Mouse (Mus musculus) CH12.LX (cell line): ENCODE results near the gene Mb. TPM values are rescaled to one million over a fixed set of nuclear protein-coding genes. Genes with fewer than 3 reads are reported as not detected.
A peak's percentile ranks its signal among the peaks of the same experiment; 100 is the strongest.

Source experiments
- DNase-seq: peaks from one replicate; pipeline ENCODE4 v3.0.0-alpha.2; 2013; ENCODE audit errors: extremely low read depth
- H3K27ac ChIP-seq: 2 replicates; pipeline ENCODE4 v1.5.1; 2012; ENCODE audit warnings: low read depth, mild to moderate bottlenecking, control low read depth, moderate library complexity; ENCODE audit not compliant: insufficient read depth
- H3K27me3 ChIP-seq: replicated peaks from 2 replicates; pipeline ENCODE3; 2012; ENCODE audit warnings: inconsistent platforms
- H3K36me3 ChIP-seq, 2 experiments: replicated peaks in 1 of 2; 2 replicates each; pipeline versions ENCODE3 to v1.6.1; 2012; ENCODE audit warnings: inconsistent platforms in 1 of 2, low read length in 1 of 2, mild to moderate bottlenecking in 1 of 2, mixed read lengths in 1 of 2, moderate library complexity in 1 of 2; ENCODE audit not compliant: control insufficient read depth in 1 of 2, insufficient read depth in 1 of 2
- H3K4me1 ChIP-seq, 2 experiments: 2 replicates each; pipeline ENCODE4 v1.6.1; 2012; ENCODE audit warnings: inconsistent platforms in 1 of 2, moderate library complexity in 1 of 2; ENCODE audit not compliant: insufficient read depth in 2 of 2, control insufficient read depth in 1 of 2
- H3K4me2 ChIP-seq: 2 replicates; pipeline ENCODE4 v1.6.1; 2012; ENCODE audit warnings: low read depth, mild to moderate bottlenecking, control low read depth; ENCODE audit not compliant: poor library complexity, insufficient read depth, severe bottlenecking
- H3K4me3 ChIP-seq, 3 experiments: fragments of 150-350 bp in 1 of 3; sonication (generic) in 1 of 3; replicated peaks in 1 of 3; 2 replicates each; pipeline versions ENCODE3 to v1.5.1; 2011 to 2012; ENCODE audit warnings: low read depth in 2 of 3, low read length in 2 of 3, mild to moderate bottlenecking in 2 of 3, moderate library complexity in 2 of 3, control low read depth in 1 of 3, improper control_type of control experiment in 1 of 3, inconsistent platforms in 1 of 3, mixed read lengths in 1 of 3; ENCODE audit not compliant: poor library complexity in 1 of 3
- H3K79me2 ChIP-seq: replicated peaks from 2 replicates; pipeline ENCODE4 v1.6.1; 2012; ENCODE audit warnings: mild to moderate bottlenecking, moderate library complexity; ENCODE audit not compliant: control insufficient read depth, poor library complexity, insufficient read depth, severe bottlenecking; ENCODE audit errors: extremely low read depth
- H3K9ac ChIP-seq: 2 replicates; pipeline ENCODE4 v1.6.1; 2012; ENCODE audit warnings: low read depth, mild to moderate bottlenecking, control low read depth, moderate library complexity; ENCODE audit not compliant: insufficient read depth
- H3K9me3 ChIP-seq: replicated peaks from 2 replicates; pipeline ENCODE3; 2012; ENCODE audit warnings: low read length, inconsistent platforms, mixed read lengths
- CHD2 ChIP-seq: IDR thresholded peaks from 2 replicates; pipeline ENCODE4 v1.6.1; 2011; ENCODE audit warnings: low read length, improper control_type of control experiment
- CTCF ChIP-seq, 2 experiments: IDR thresholded peaks in 1 of 2; conservative IDR thresholded peaks in 1 of 2; 2 replicates each; pipeline ENCODE4 v1.5.1; 2011 to 2012; ENCODE audit warnings: low read depth in 2 of 2, low read length in 2 of 2, improper control_type of control experiment in 1 of 2, inconsistent platforms in 1 of 2, mild to moderate bottlenecking in 1 of 2, moderate library complexity in 1 of 2
- E2F4 ChIP-seq: IDR thresholded peaks from 2 replicates; pipeline ENCODE4 v1.6.1; 2011; ENCODE audit warnings: low read depth, low read length, improper control_type of control experiment; ENCODE audit not compliant: insufficient replicate concordance
- EP300 ChIP-seq: IDR thresholded peaks from 2 replicates; pipeline ENCODE4 v1.6.1; 2011; ENCODE audit warnings: low read length, improper control_type of control experiment
- GABPA ChIP-seq: IDR thresholded peaks from 2 replicates; pipeline ENCODE4 v1.6.1; 2012; ENCODE audit warnings: low read depth, low read length, improper control_type of control experiment, inconsistent platforms; ENCODE audit not compliant: insufficient replicate concordance
- IRF4 ChIP-seq: IDR thresholded peaks from 2 replicates; pipeline ENCODE4 v1.6.1; 2014; ENCODE audit warnings: low read depth, mild to moderate bottlenecking, inconsistent platforms, low read length, improper control_type of control experiment
- JUND ChIP-seq: conservative IDR thresholded peaks from 2 replicates; pipeline ENCODE4 v1.6.1; 2011; ENCODE audit warnings: low read depth, low read length, improper control_type of control experiment
- MAFK ChIP-seq: IDR thresholded peaks from 2 replicates; pipeline ENCODE4 v1.6.1; 2011; ENCODE audit warnings: low read length, improper control_type of control experiment; ENCODE audit not compliant: insufficient replicate concordance
- MAX ChIP-seq: IDR thresholded peaks from 2 replicates; pipeline ENCODE4 v1.6.1; 2011; ENCODE audit warnings: low read length, improper control_type of control experiment
- MAZ ChIP-seq: IDR thresholded peaks from 2 replicates; pipeline ENCODE4 v1.6.1; 2012; ENCODE audit warnings: low read depth, mild to moderate bottlenecking, inconsistent platforms, low read length, improper control_type of control experiment, moderate library complexity
- MXI1 ChIP-seq: IDR thresholded peaks from 2 replicates; pipeline ENCODE4 v1.6.1; 2011; ENCODE audit warnings: mild to moderate bottlenecking, low read depth, low read length, improper control_type of control experiment
- MYC ChIP-seq: IDR thresholded peaks from 2 replicates; pipeline ENCODE4 v1.6.1; 2011; ENCODE audit warnings: low read depth, mild to moderate bottlenecking, improper control_type of control experiment, low read length
- POLR2A ChIP-seq: IDR thresholded peaks from 2 replicates; pipeline ENCODE4 v1.6.1; 2011; ENCODE audit warnings: low read depth, mild to moderate bottlenecking, improper control_type of control experiment, low read length
- RAD21 ChIP-seq: IDR thresholded peaks from 2 replicates; pipeline ENCODE4 v1.6.1; 2011; ENCODE audit warnings: low read depth, mild to moderate bottlenecking, low read length, improper control_type of control experiment, moderate library complexity
- SMC3 ChIP-seq: IDR thresholded peaks from 2 replicates; pipeline ENCODE4 v1.6.1; 2011; ENCODE audit warnings: low read depth, low read length, improper control_type of control experiment
- TBP ChIP-seq: conservative IDR thresholded peaks from 2 replicates; pipeline ENCODE4 v1.6.1; 2011; ENCODE audit warnings: low read depth, low read length, improper control_type of control experiment
- TCF12 ChIP-seq: IDR thresholded peaks from 2 replicates; pipeline ENCODE4 v1.6.1; 2014; ENCODE audit warnings: low read depth, mild to moderate bottlenecking, inconsistent platforms, low read length, improper control_type of control experiment
- UBTF ChIP-seq: IDR thresholded peaks from 2 replicates; pipeline ENCODE4 v1.6.1; 2012; ENCODE audit warnings: low read depth, mild to moderate bottlenecking, inconsistent platforms, low read length, improper control_type of control experiment, moderate library complexity
- USF1 ChIP-seq: IDR thresholded peaks from 2 replicates; pipeline ENCODE4 v1.6.1; 2014; ENCODE audit warnings: low read depth, mild to moderate bottlenecking, inconsistent platforms, low read length, improper control_type of control experiment
- USF2 ChIP-seq: conservative IDR thresholded peaks from 2 replicates; pipeline ENCODE4 v1.6.1; 2011; ENCODE audit warnings: low read depth, low read length, improper control_type of control experiment
- ZC3H11A ChIP-seq: IDR thresholded peaks from 2 replicates; pipeline ENCODE4 v1.6.1; 2012; ENCODE audit warnings: low read depth, mild to moderate bottlenecking, inconsistent platforms, low read length, improper control_type of control experiment
- ZKSCAN1 ChIP-seq: IDR thresholded peaks from 2 replicates; pipeline ENCODE4 v1.6.1; 2012; ENCODE audit warnings: low read depth, inconsistent platforms, low read length, improper control_type of control experiment, borderline replicate concordance
- ZMIZ1 ChIP-seq: IDR thresholded peaks from 2 replicates; pipeline ENCODE4 v1.6.1; 2012; ENCODE audit warnings: low read depth, mild to moderate bottlenecking, inconsistent platforms, low read length, improper control_type of control experiment
- dilution Hi-C: fragments of 300-500 bp; cut with MboI; formaldehyde crosslinking; loops from 2 replicates; pipeline ENCODE4 v1.14.3; 2020; ENCODE audit warnings: low sequenced_read_pairs; ENCODE audit not compliant: extremely low pct_unique_long_range_greater_than_20kb, extremely low pct_ligation_motif_present
- in situ Hi-C: fragments of 300-500 bp; cut with MboI; formaldehyde crosslinking; loops from 3 replicates; pipeline ENCODE4 v1.14.3; 2019; ENCODE audit warnings: low sequenced_read_pairs, low pct_ligation_motif_present, low pct_unique_long_range_greater_than_20kb, mixed read lengths
- polyA plus RNA-seq: library from polyadenylated mRNA; unstranded; fragments of >175 nt; gene quantifications from 2 replicates; pipeline ENCODE4 v1.2.1, GENCODE M21; 2012; ENCODE audit warnings: low read depth; ENCODE audit not compliant: insufficient read length
- total RNA-seq, 2 experiments: library from RNA; depleted of rRNA; stranded (reverse); fragments of 300-350 nt in 1 of 2; fragments of >200 nt in 1 of 2; gene quantifications; 2 replicates each; pipeline ENCODE4 v1.2.3; 2012 to 2014

Mb gene
- total and polyA plus RNA-seq, 3 experiments: not detected

DNA sequence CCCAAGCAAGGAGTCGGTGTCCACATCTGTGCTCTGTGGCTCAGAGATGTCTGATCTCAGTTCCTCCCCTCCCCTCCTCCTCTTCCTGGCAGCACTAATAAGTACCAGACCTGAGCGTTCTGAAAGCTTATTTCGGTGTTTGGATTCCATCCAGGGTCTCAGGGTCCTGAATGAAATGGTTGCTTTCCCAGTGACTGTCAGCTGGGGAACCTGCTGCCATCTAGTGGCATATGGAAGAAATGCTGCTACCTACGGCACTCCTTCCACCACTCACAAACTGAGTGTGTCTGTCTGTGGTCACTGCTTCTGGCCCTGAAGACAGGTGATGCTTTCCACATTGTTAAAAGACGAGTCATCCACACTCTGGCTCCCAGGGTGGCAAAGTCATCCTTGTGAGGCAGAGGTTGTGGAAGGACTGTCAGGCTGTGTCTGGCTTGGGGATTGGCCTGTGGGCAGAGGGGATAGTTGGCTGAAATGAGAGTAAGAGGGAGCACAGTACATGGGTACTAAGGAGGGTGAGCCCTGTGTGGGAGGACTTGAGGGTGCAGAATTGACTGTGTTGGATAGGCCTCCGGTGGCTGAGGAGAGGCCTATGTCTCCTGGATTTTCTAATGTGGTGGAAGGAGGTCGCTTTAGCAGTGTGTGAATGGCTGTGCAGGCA is 21.0 kb downstream of the Mb start:
- dilution Hi-C loops (no loop called here), in situ Hi-C loops (no loop called here)
- Histone ChIP-seq H3K9ac (no peak overlapping the region), H3K36me3 (no peaks in the 10 kb centered on the region), H3K4me3 (no peak overlapping the region), H3K79me2 (no peaks in the 10 kb centered on the region), H3K4me1 (no peaks in the 10 kb centered on the region), H3K27me3 (peaks cover 85% of the 10 kb centered on the region), H3K9me3 (no peaks in the 10 kb centered on the region), H3K4me2 (no peak overlapping the region), H3K27ac (no peak overlapping the region)
- DNase-seq: peak; percentile 34
- TF ChIP-seq MYC (no peak), ZC3H11A (no peak), MXI1 (no peak), RAD21 (peak; percentile 51), UBTF (no peak), TBP (no peak), POLR2A (no peak), CHD2 (no peak), IRF4 (no peak), TCF12 (no peak), ZMIZ1 (no peak), SMC3 (peak; percentile 53), MAFK (no peak), ZKSCAN1 (no peak), USF1 (no peak), GABPA (no peak), CTCF (conservative IDR thresholded peaks at IDR 0.05 in 1 of 2, IDR thresholded peaks at IDR 0.05 in 1 of 2; ENCODE audit: low read depth in 2 of 2, low read length in 2 of 2) (peak; percentile 79 to 82)

DNA sequence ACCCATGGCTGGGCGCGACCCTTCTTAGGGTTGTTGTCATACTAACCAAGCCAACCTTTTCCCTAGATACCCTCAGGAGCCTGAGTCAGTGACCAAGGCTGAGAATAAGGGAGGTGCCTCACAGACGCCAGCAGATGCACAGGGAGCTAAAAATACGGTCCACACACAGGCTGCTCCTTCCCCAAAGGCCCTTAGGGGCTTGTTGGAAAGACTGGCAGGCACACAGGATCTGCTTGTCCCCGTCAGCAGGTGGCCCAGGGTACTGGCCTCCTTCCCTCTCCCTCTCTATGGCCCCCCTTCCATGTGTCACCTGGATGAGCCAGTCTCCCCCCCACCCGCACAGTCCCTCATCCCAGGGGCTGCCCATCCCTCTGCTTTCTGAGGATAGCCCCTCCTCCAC is 22.8 kb downstream of the Mb start:
- in situ Hi-C loops (no loop called here), dilution Hi-C loops (no loop called here)
- TF ChIP-seq EP300 (no peak), CHD2 (no peak), SMC3 (no peak), USF2 (no peak), JUND (no peak), MAX (no peak), E2F4 (no peak), MAZ (no peak)

More for the DNA sequence above, 22.8 kb downstream of the Mb start:
- no peaks in the 10 kb centered on the region for H3K36me3 ChIP-seq
- no peak overlapping the region for H3K4me2 ChIP-seq
- no peak overlapping the region for H3K4me3 ChIP-seq
- H3K4me1 ChIP-seq: no peaks in the 10 kb centered on the region
- peaks cover 84% of the 10 kb centered on the region for H3K27me3 ChIP-seq
- H3K9me3 ChIP-seq: no peaks in the 10 kb centered on the region
- H3K79me2 ChIP-seq: no peaks in the 10 kb centered on the region
- DNase-seq: no peak
- no peak overlapping the region for H3K27ac ChIP-seq
- H3K9ac ChIP-seq: no peak overlapping the region
